Mouse (Mus musculus): Measurements from ENCODE around the gene Tex13c1.

GRCm38 (mm10) chrX:43590860-43591259 is at the start of gene Tex13c1:
- no peak for TF ChIP-seq CTCF (IDR thresholded peaks at IDR 0.05; ENCODE audit: low read depth)
- no peak for TF ChIP-seq EP300 (optimal IDR thresholded peaks at IDR 0.05)
